Mouse (Mus musculus): ENCODE measurements around the gene Baz2a. TPM values are rescaled to one million over a fixed set of nuclear protein-coding genes. Genes with fewer than 3 reads are reported as not detected.

Gene Baz2a
- total and polyA plus RNA-seq, 3 experiments: 5.4 to 34.0 (median 12.8) TPM

- Histone ChIP-seq H3K27ac (ENCODE audit: insufficient read depth, low read depth) (no peak overlapping the region), H3K4me1 (ENCODE audit: control insufficient read depth in 1 of 2, insufficient read depth in 2 of 2) (peaks cover 3 to 23% of the 10 kb centered on the region in 2 experiments; a peak in 3 of 4 replicates), H3K27me3 (replicated peaks) (no peaks in the 10 kb centered on the region), H3K9me3 (replicated peaks; ENCODE audit: low read length) (no peaks in the 10 kb centered on the region), H3K4me3 (replicated peaks in 1 of 3; ENCODE audit: low read depth in 2 of 3, low read length in 2 of 3, poor library complexity in 1 of 3) (peak overlapping the region; percentile 63 to 91 (median 72)), H3K4me2 (ENCODE audit: insufficient read depth, low read depth, poor library complexity, severe bottlenecking) (peak overlapping the region; percentile 76), H3K36me3 (replicated peaks in 1 of 2; ENCODE audit: control insufficient read depth in 1 of 2, insufficient read depth in 1 of 2, low read length in 1 of 2) (no peaks in the 10 kb centered on the region), H3K79me2 (replicated peaks; ENCODE audit: control insufficient read depth, extremely low read depth, insufficient read depth, poor library complexity, severe bottlenecking) (peaks cover 7% of the 10 kb centered on the region; the same call in 1 of the 2 replicates), H3K9ac (ENCODE audit: insufficient read depth, low read depth) (peak overlapping the region; percentile 58)
- DNase-seq (ENCODE audit: extremely low read depth): peak; percentile 77
- TF ChIP-seq MAFK (IDR thresholded peaks at IDR 0.05; ENCODE audit: insufficient replicate concordance, low read length): no peak
- no peak for TF ChIP-seq CTCF (conservative IDR thresholded peaks at IDR 0.05 in 1 of 2, IDR thresholded peaks at IDR 0.05 in 1 of 2; ENCODE audit: low read depth in 2 of 2, low read length in 2 of 2)
- no peak for TF ChIP-seq ZKSCAN1 (IDR thresholded peaks at IDR 0.05; ENCODE audit: borderline replicate concordance, low read depth, low read length)
- no peak for TF ChIP-seq POLR2AphosphoS2 (IDR thresholded peaks at IDR 0.05; ENCODE audit: low read depth, low read length)
- TF ChIP-seq SMC3 (IDR thresholded peaks at IDR 0.05; ENCODE audit: low read depth, low read length): no peak
- peak; percentile 24 for TF ChIP-seq MXI1 (IDR thresholded peaks at IDR 0.05; ENCODE audit: low read depth, low read length)
- peak; percentile 98 for TF ChIP-seq SIN3A (IDR thresholded peaks at IDR 0.05; ENCODE audit: low read length)
- TF ChIP-seq BHLHE40 (IDR thresholded peaks at IDR 0.05; ENCODE audit: low read depth, low read length): 0 out of 2 replicates have a peak, but pooled peaks have one; percentile 38
- no peak for TF ChIP-seq USF2 (conservative IDR thresholded peaks at IDR 0.05; ENCODE audit: low read depth, low read length)
- 0 out of 2 replicates have a peak, but pooled peaks have one; percentile 34 for TF ChIP-seq E2F4 (IDR thresholded peaks at IDR 0.05; ENCODE audit: insufficient replicate concordance, low read depth, low read length)
- peak; percentile 37; the same call in 1 of the 2 replicates for TF ChIP-seq JUN (IDR thresholded peaks at IDR 0.05; ENCODE audit: insufficient read depth, low read depth, low read length)
- peak; percentile 71 for TF ChIP-seq HCFC1 (IDR thresholded peaks at IDR 0.05; ENCODE audit: low read depth, low read length)
- no peak for TF ChIP-seq NELFE (IDR thresholded peaks at IDR 0.05; ENCODE audit: low read depth, low read length)
- TF ChIP-seq GABPA (IDR thresholded peaks at IDR 0.05; ENCODE audit: insufficient replicate concordance, low read depth, low read length): no peak; the same call in 1 of the 2 replicates
- TF ChIP-seq MYC (IDR thresholded peaks at IDR 0.05; ENCODE audit: low read depth, low read length): peak; percentile 72
- TF ChIP-seq ZMIZ1 (IDR thresholded peaks at IDR 0.05; ENCODE audit: low read depth, low read length): no peak
- peak; percentile 27; the same call in 1 of the 2 replicates for TF ChIP-seq MEF2A (IDR thresholded peaks at IDR 0.05; ENCODE audit: borderline replicate concordance, low read depth, low read length)
- TF ChIP-seq CHD2 (IDR thresholded peaks at IDR 0.05; ENCODE audit: low read length): no peak
- TF ChIP-seq ELF1 (IDR thresholded peaks at IDR 0.05; ENCODE audit: low read depth, low read length): no peak; the same call in 1 of the 2 replicates
- TF ChIP-seq MAZ (IDR thresholded peaks at IDR 0.05; ENCODE audit: low read depth, low read length): peak; percentile 95
- no peak for TF ChIP-seq KAT2A (IDR thresholded peaks at IDR 0.05; ENCODE audit: insufficient replicate concordance, low read length)
- no peak for TF ChIP-seq USF1 (IDR thresholded peaks at IDR 0.05; ENCODE audit: low read depth, low read length)
- no peak; the same call in 1 of the 2 replicates for TF ChIP-seq MAX (IDR thresholded peaks at IDR 0.05; ENCODE audit: low read length)
- no peak for TF ChIP-seq ZC3H11A (IDR thresholded peaks at IDR 0.05; ENCODE audit: low read depth, low read length)
- peak; percentile 75; the same call in 1 of the 2 replicates for TF ChIP-seq IRF4 (IDR thresholded peaks at IDR 0.05; ENCODE audit: low read depth, low read length)
- no peak for TF ChIP-seq EP300 (IDR thresholded peaks at IDR 0.05; ENCODE audit: low read length)
- peak; percentile 83 for TF ChIP-seq TBP (conservative IDR thresholded peaks at IDR 0.05; ENCODE audit: low read depth, low read length)
- TF ChIP-seq JUND (conservative IDR thresholded peaks at IDR 0.05; ENCODE audit: low read depth, low read length): peak; percentile 71
- TF ChIP-seq POLR2A (IDR thresholded peaks at IDR 0.05; ENCODE audit: low read depth, low read length): peak; percentile 48; the same call in 1 of the 2 replicates
- no peak for TF ChIP-seq NRF1 (IDR thresholded peaks at IDR 0.05; ENCODE audit: low read depth, low read length)
- TF ChIP-seq RCOR1 (conservative IDR thresholded peaks at IDR 0.05; ENCODE audit: low read depth, low read length): no peak
- no peak for TF ChIP-seq PAX5 (IDR thresholded peaks at IDR 0.05; ENCODE audit: low read length)
- TF ChIP-seq UBTF (IDR thresholded peaks at IDR 0.05; ENCODE audit: low read depth, low read length): no peak
- peak; percentile 64; the same call in 1 of the 2 replicates for TF ChIP-seq ETS1 (conservative IDR thresholded peaks at IDR 0.05; ENCODE audit: low read depth, low read length)
- TF ChIP-seq ZNF384 (IDR thresholded peaks at IDR 0.05; ENCODE audit: low read depth, low read length): no peak; the same call in 1 of the 2 replicates
- no peak for TF ChIP-seq CHD1 (IDR thresholded peaks at IDR 0.05; ENCODE audit: low read depth, low read length)
- no peak for TF ChIP-seq RAD21 (IDR thresholded peaks at IDR 0.05; ENCODE audit: low read depth, low read length)
- peak; percentile 52; the same call in 1 of the 2 replicates for TF ChIP-seq TCF12 (IDR thresholded peaks at IDR 0.05; ENCODE audit: low read depth, low read length)
- dilution Hi-C loops (cut with MboI; ENCODE audit: extremely low pct_ligation_motif_present, extremely low pct_unique_long_range_greater_than_20kb, low sequenced_read_pairs) (no loop called here), in situ Hi-C loops (cut with MboI; ENCODE audit: low pct_ligation_motif_present, low pct_unique_long_range_greater_than_20kb, low sequenced_read_pairs) (loop anchor here (25.0 kb wide), 1 partner anchor 239 kb away; no protein-coding TSS in a partner anchor)
Measured at GRCm38 (mm10) chr10:128175996-128176755, 84.8 kb downstream of the Baz2a start.

All from CH12.LX (cell line).